Mouse (Mus musculus) heart, adult 8-10 months (tissue): ENCODE data around the gene Dnajb1. TPM values are rescaled to one million over a fixed set of nuclear protein-coding genes. Genes with fewer than 3 reads are reported as not detected.

Experiments used
- DNase-seq: peaks from one replicate; pipeline ENCODE4 v3.0.0; 2022; ENCODE audit warnings: low spot score
- total RNA-seq, 4 experiments: library from RNA; stranded (reverse); gene quantifications; 2 replicates each; pipeline ENCODE4 v1.2.4; 2022

Gene Dnajb1
- total RNA-seq, 4 experiments from 2014 or later: 11.0 to 14.2 (median 12.6) TPM

DNA sequence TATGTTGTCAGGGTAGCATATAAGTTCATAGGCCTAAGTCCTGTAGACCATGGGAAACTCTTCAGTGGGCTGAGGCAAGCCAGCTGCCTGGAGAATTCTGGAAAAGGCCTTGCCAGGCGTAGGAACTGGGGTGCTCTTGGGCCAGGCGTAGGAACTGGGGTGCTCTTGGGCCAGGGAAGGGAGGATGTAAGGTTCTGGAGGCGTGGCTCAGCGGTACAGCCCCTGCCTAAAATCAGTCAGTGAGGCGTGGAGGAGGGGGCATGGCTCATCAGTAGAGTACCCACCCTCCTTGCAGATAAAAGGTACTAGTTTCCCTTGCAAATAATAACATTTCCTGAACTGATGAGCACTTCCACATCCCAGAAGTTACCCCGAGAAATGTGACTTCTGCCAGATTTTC lies 46.7 kb downstream of the Dnajb1 start:
- DNase-seq: no peak

GRCm38 (mm10) chr8:83656043-83656442 lies 48.0 kb downstream of the Dnajb1 start:
- DNase-seq: no peak

DNA sequence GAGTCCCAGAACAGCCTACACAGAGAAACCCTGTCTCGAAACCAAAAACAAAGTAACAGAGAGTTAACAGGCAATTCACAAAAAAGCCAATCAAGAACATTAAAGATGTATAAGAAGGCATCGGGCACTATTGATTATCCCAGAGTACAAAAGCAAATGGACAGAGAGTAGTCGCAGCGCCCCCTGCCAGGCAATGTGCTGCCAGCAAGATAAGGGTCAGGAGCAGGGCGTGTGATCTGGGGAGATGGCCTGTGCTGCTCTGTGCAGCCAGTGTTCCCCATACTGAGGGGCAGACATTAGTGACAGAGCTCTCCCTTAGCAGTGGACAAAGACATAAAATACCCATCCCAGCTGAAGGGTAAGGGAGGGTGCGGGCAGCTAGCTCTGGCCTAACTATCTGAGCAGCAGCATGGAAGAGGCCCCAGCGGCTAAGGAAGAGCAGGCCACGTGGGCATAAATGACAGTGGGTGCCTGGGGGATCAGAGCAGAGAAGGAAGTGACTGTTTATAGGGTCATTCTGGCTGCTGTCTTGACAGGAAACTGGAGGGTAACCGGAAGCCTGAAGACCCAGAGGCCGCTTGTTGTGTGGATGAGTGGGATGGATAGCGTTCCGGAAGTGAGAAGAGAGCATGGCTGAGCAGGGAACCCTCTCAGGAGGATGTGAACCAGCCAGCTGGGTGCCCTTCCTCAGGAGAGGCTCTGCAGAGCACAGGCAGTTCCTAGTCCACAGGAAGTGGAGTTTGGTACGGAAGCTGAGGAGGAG lies 48.7 kb downstream of the Dnajb1 start:
- DNase-seq: no peak

GRCm38 (mm10) chr8:83660545-83660944 lies 52.6 kb downstream of the Dnajb1 start:
- DNase-seq: no peak

DNA sequence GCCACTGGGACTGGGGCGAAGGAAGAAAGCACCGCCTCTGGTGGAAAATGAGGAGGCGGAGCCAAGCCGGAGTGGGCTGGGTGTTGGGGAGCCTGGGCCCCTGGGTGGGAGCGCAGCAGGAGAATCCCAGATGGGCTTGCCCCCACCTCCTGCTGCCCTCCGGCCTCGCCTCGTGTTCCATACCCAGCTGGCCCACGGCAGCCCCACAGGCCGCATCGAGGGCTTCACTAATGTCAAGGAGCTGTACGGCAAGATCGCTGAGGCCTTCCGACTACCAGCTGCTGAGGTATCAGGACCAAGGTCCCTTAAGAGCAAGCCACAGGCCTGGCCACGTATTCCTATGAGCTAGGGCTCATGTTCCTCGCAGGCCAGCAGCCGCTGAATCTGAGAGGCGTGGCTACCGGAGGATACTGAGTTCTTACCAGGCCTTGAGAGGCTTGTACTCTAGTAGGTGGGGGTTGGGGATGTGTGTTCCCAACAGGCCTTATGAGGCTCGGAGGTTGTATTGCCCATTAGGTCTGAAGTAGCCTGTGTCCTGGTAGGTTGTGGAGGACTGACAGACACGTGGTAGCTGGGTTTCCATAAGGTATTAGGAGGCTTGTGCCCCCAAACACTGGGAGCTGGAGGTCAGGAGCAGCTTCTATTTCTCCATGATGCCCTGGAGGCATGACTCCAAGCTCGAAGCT lies 53.1 kb downstream of the Dnajb1 start:
- DNase-seq: no peak

Other genes with a start within 250 kb of the Dnajb1 start
- gene Clgn, start 218.3 kb upstream of the Dnajb1 start, total RNA-seq: not detected
- 10 to 100 TPM; 42.9 to 54.7 (median 51.4) TPM for gene Scoc, start 149.8 kb upstream of the Dnajb1 start, total RNA-seq
- not detected for gene Olfr370, start 72.4 kb upstream of the Dnajb1 start, total RNA-seq
- gene Ndufb7, start 41.5 kb upstream of the Dnajb1 start, total RNA-seq: 100 to 1,000 TPM; 561 to 765 (median 683) TPM
- gene Tecr, start 222 bp upstream of the Dnajb1 start, total RNA-seq: 100 to 1,000 TPM; 539 to 688 (median 589) TPM
- gene Gipc1, start 44.5 kb downstream of the Dnajb1 start, total RNA-seq: 10 to 100 TPM; 21.4 to 25.1 (median 23.3) TPM
- gene Ptger1, start 58.5 kb downstream of the Dnajb1 start, total RNA-seq: under 1 TPM; 0.17 to 0.57 (median 0.26) TPM
- gene Pkn1, start 91.0 kb downstream of the Dnajb1 start, total RNA-seq: 10 to 100 TPM; 44.0 to 47.6 (median 46.6) TPM
- 10 to 100 TPM; 14.2 to 17.0 (median 15.4) TPM for gene Ddx39, start 107.0 kb downstream of the Dnajb1 start, total RNA-seq
- gene Adgre5, start 133.1 kb downstream of the Dnajb1 start, total RNA-seq: 10 to 100 TPM; 42.4 to 50.4 (median 43.5) TPM